Mouse (Mus musculus) myocyte (in vitro differentiated cells): ENCODE measurements around the gene Chd9. TPM values are rescaled to one million over a fixed set of nuclear protein-coding genes. Genes with fewer than 3 reads are reported as not detected.

Experiments
- H3K27me3 ChIP-seq: one replicate; pipeline ENCODE4 v1.6.1; 2011; ENCODE audit not compliant: control insufficient read depth, insufficient read depth, insufficient read length
- H3K36me3 ChIP-seq: one replicate; pipeline ENCODE4 v1.6.1; 2011; ENCODE audit not compliant: control insufficient read depth, insufficient read depth
- H3K4me2 ChIP-seq: one replicate; pipeline ENCODE4 v1.6.1; 2011; ENCODE audit warnings: low read depth, control low read depth
- H3K4me3 ChIP-seq: one replicate; pipeline ENCODE4 v1.5.1; 2011; ENCODE audit warnings: mild to moderate bottlenecking, control low read depth, moderate library complexity
- H3K79me2 ChIP-seq: one replicate; pipeline ENCODE4 v1.6.1; 2011; ENCODE audit not compliant: control insufficient read depth, insufficient read depth
- H3ac ChIP-seq: one replicate; pipeline ENCODE4 v1.6.1; 2011; ENCODE audit not compliant: control insufficient read depth, insufficient read length
- CEBPB ChIP-seq: IDR thresholded peaks from 2 replicates; pipeline ENCODE4 v1.6.1; 2011; ENCODE audit warnings: mild to moderate bottlenecking, moderate library complexity; ENCODE audit not compliant: poor library complexity, insufficient read depth, severe bottlenecking
- E2F4 ChIP-seq: IDR thresholded peaks from one replicate; pipeline ENCODE4 v1.6.1; 2011; ENCODE audit warnings: mild to moderate bottlenecking, control low read depth, moderate library complexity; ENCODE audit not compliant: insufficient read depth
- MAX ChIP-seq: IDR thresholded peaks from one replicate; pipeline ENCODE4 v1.6.1; 2011; ENCODE audit warnings: low read depth, mild to moderate bottlenecking, control low read depth
- MYOD1 ChIP-seq, 3 experiments: IDR thresholded peaks; one replicate each; pipeline ENCODE4 v1.6.1; 2011; ENCODE audit warnings: control low read depth in 2 of 3, low read depth in 2 of 3, mild to moderate bottlenecking in 2 of 3, moderate library complexity in 1 of 3; ENCODE audit not compliant: insufficient read length in 2 of 3, control insufficient read depth in 1 of 3
- MYOG ChIP-seq, 3 experiments: IDR thresholded peaks; one replicate each; pipeline ENCODE4 v1.6.1; 2011; ENCODE audit warnings: control low read depth in 2 of 3, low read depth in 2 of 3, mild to moderate bottlenecking in 2 of 3; ENCODE audit not compliant: insufficient read length in 2 of 3, control insufficient read depth in 1 of 3, insufficient read depth in 1 of 3
- POLR2A ChIP-seq: IDR thresholded peaks from one replicate; pipeline ENCODE4 v1.6.1; 2011; ENCODE audit warnings: low read depth, mild to moderate bottlenecking, control low read depth, moderate library complexity; ENCODE audit not compliant: insufficient read length
- POLR2AphosphoS2 ChIP-seq: IDR thresholded peaks from one replicate; pipeline ENCODE4 v1.6.1; 2011; ENCODE audit warnings: low read depth, control low read depth; ENCODE audit not compliant: insufficient read length
- REST ChIP-seq: IDR thresholded peaks from one replicate; pipeline ENCODE4 v1.6.1; 2011; ENCODE audit warnings: mild to moderate bottlenecking, control low read depth, moderate library complexity; ENCODE audit not compliant: insufficient read depth, insufficient read length
- SRF ChIP-seq: IDR thresholded peaks from one replicate; pipeline ENCODE4 v1.6.1; 2011; ENCODE audit warnings: low read depth; ENCODE audit not compliant: control insufficient read depth, insufficient read length
- TCF12 ChIP-seq: IDR thresholded peaks from one replicate; pipeline ENCODE4 v1.6.1; 2011; ENCODE audit warnings: mild to moderate bottlenecking, control low read depth; ENCODE audit not compliant: poor library complexity, insufficient read depth, severe bottlenecking
- TCF3 ChIP-seq: IDR thresholded peaks from one replicate; pipeline ENCODE4 v1.6.1; 2011; ENCODE audit warnings: low read depth, control low read depth; ENCODE audit not compliant: insufficient read length
- USF1 ChIP-seq: IDR thresholded peaks from one replicate; pipeline ENCODE4 v1.6.1; 2011; ENCODE audit warnings: low read depth, mild to moderate bottlenecking, control low read depth, moderate library complexity
- polyA plus RNA-seq: library from polyadenylated mRNA; unstranded; fragments of >200 nt; fragmentation: generic; extraction: Trizol; gene quantifications from one replicate; pipeline ENCODE4 v1.2.1, GENCODE M21; 2012; ENCODE audit warnings: missing spikeins

Chd9 gene
- polyA plus RNA-seq, 1 experiment: 29.6 TPM

GRCm38 (mm10) chr8:91081911-91082310 lies 253.8 kb downstream of the Chd9 start:
- H3K4me3 ChIP-seq: no peak overlapping the region
- no peak for TF ChIP-seq REST
- TF ChIP-seq TCF3: no peak
- TF ChIP-seq POLR2A: no peak
- H3K4me2 ChIP-seq: no peak overlapping the region
- H3ac ChIP-seq: no peak overlapping the region
- H3K36me3 ChIP-seq: peaks cover 15% of the 10 kb centered on the region
- H3K27me3 ChIP-seq: no peaks in the 10 kb centered on the region
- no peaks in the 10 kb centered on the region for H3K79me2 ChIP-seq

- Histone ChIP-seq H3K36me3 (peaks cover 15% of the 10 kb centered on the region), H3K4me2 (no peak overlapping the region), H3K79me2 (no peaks in the 10 kb centered on the region)
Measured at GRCm38 (mm10) chr8:91082428-91082827, 254.3 kb downstream of the Chd9 start.

GRCm38 (mm10) chr8:91088452-91088851 lies 260.3 kb downstream of the Chd9 start:
- H3K79me2 ChIP-seq: no peaks in the 10 kb centered on the region
- H3ac ChIP-seq: no peak overlapping the region
- TF ChIP-seq MYOD1 (IDR thresholded peaks at IDR 0.05; ENCODE audit: control insufficient read depth in 1 of 3, insufficient read length in 2 of 3, low read depth in 2 of 3) (no peak), TCF12 (no peak), POLR2AphosphoS2 (no peak), REST (no peak), MYOG (IDR thresholded peaks at IDR 0.05; ENCODE audit: control insufficient read depth in 1 of 3, insufficient read depth in 1 of 3, insufficient read length in 2 of 3, low read depth in 2 of 3) (no peak), E2F4 (no peak), SRF (no peak), TCF3 (no peak), USF1 (no peak), CEBPB (no peak)
- H3K27me3 ChIP-seq: no peaks in the 10 kb centered on the region
- peaks cover 15% of the 10 kb centered on the region for H3K36me3 ChIP-seq
- no peak overlapping the region for H3K4me3 ChIP-seq
- H3K4me2 ChIP-seq: no peak overlapping the region

More at GRCm38 (mm10) chr8:91082428-91082827, 254.3 kb downstream of the Chd9 start:
- TF ChIP-seq REST: no peak
- TF ChIP-seq CEBPB: no peak
- TF ChIP-seq MAX: no peak
- TF ChIP-seq MYOG (IDR thresholded peaks at IDR 0.05; ENCODE audit: control insufficient read depth in 1 of 3, insufficient read depth in 1 of 3, insufficient read length in 2 of 3, low read depth in 2 of 3): no peak
- no peak for TF ChIP-seq MYOD1 (IDR thresholded peaks at IDR 0.05; ENCODE audit: control insufficient read depth in 1 of 3, insufficient read length in 2 of 3, low read depth in 2 of 3)
- no peak for TF ChIP-seq POLR2AphosphoS2
- TF ChIP-seq USF1: no peak
- no peak for TF ChIP-seq E2F4
- TF ChIP-seq TCF3: no peak
- no peak for TF ChIP-seq TCF12
- no peak for TF ChIP-seq POLR2A
- no peak for TF ChIP-seq SRF
- Histone ChIP-seq H3K4me3 (no peak overlapping the region), H3ac (no peak overlapping the region), H3K27me3 (no peaks in the 10 kb centered on the region)

- H3K4me3 ChIP-seq: no peak overlapping the region
- H3K4me2 ChIP-seq: no peak overlapping the region
- H3ac ChIP-seq: no peak overlapping the region
- H3K27me3 ChIP-seq: no peaks in the 10 kb centered on the region
- peaks cover 15% of the 10 kb centered on the region for H3K36me3 ChIP-seq
- H3K79me2 ChIP-seq: no peaks in the 10 kb centered on the region
- TF ChIP-seq TCF3 (no peak), MYOG (IDR thresholded peaks at IDR 0.05; ENCODE audit: control insufficient read depth in 1 of 3, insufficient read depth in 1 of 3, insufficient read length in 2 of 3, low read depth in 2 of 3) (no peak), REST (no peak), TCF12 (no peak), CEBPB (no peak), E2F4 (no peak), MAX (no peak), POLR2A (no peak), POLR2AphosphoS2 (no peak), MYOD1 (IDR thresholded peaks at IDR 0.05; ENCODE audit: control insufficient read depth in 1 of 3, insufficient read length in 2 of 3, low read depth in 2 of 3) (no peak), USF1 (no peak), SRF (no peak)
Measured at GRCm38 (mm10) chr8:91089601-91090000, 261.4 kb downstream of the Chd9 start.

- H3ac ChIP-seq: no peak overlapping the region
- peaks cover 18% of the 10 kb centered on the region for H3K36me3 ChIP-seq
- H3K4me2 ChIP-seq: no peak overlapping the region
- H3K79me2 ChIP-seq: no peaks in the 10 kb centered on the region
- no peaks in the 10 kb centered on the region for H3K27me3 ChIP-seq
- H3K4me3 ChIP-seq: no peak overlapping the region
- no peak for TF ChIP-seq TCF12
Measured at GRCm38 (mm10) chr8:91094135-91094534, 266.0 kb downstream of the Chd9 start.
